Mouse (Mus musculus): ENCODE results near the gene Retreg3.

Retreg3 gene

DNA sequence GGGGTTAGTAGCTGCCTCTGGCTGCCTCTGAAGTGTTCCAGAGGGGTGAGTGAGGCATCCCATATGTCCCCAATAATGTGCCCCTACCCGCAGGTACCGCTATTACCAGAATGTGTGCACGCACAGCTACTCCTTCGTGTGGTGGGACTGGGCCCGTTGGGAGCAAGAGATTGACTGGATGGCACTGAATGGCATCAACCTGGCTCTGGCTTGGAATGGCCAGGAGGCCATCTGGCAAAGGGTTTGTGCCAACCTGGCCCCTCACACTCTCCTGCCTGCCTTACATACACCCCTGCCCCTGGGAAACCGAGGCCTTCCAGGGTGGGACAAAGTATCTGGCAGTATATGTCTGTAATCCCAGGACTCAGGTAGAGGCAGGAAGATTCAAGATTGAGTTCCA, 48.7 kb downstream of the Retreg3 start:
- DNase-seq, result no peak

DNA sequence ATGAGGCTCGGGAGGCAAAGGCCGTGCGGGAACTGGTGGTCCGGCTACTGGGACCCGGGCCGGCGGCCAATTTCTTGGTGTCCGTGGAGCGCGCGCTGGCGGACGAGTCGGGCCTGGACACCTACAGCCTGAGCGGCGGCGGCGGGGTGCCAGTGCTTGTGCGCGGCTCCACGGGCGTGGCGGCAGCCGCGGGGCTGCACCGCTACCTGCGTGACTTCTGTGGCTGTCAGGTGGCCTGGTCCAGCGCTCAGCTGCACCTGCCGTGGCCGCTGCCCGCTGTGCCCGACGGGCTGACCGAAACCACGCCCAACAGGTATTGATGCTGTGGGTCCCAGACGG, 49.5 kb downstream of the Retreg3 start:
- no peak for DNase-seq

DNA sequence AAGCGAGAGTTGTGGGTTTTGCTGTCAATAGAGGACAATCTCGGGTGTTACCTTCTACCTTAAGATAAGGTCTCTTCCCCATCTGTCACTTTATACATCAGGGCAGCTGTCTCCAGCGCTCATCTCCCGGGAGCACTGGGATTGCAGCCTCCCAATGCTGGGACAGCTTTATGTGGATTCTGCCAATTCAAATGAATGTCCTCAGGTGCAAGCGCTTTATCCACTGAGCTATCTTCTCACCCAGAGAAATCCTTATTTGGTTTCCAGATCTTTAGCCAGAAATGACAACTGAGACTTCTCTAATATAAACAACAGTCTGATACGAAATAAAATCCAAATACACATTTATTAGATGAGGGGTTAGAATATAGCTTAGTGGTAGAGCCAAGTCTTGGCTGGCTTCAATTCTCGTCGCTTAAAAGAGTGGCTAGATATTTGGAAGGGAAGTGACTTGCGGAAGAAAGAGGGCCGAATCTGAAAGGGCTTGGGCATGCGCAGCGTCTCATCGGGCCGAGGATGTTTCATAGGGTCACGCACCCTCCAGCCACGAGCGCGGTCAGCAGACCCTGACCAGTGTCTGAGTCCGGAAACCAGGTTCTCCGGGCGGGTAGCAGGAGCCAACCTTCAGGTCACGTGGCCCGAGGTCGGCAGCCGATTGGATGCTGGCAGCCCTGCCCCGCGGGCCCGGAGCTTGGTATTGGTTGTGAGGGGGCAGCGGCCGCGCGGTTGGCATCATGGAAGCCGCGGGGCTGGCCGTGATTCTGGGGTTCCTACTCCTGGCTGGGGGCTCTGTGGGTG, 50.1 kb downstream of the Retreg3 start, which contains the start of gene Naglu:
Naglu (plus strand) TSS at position 622 of the 798 bp plus-strand sequence.
- peak; percentile 97 for DNase-seq

DNA sequence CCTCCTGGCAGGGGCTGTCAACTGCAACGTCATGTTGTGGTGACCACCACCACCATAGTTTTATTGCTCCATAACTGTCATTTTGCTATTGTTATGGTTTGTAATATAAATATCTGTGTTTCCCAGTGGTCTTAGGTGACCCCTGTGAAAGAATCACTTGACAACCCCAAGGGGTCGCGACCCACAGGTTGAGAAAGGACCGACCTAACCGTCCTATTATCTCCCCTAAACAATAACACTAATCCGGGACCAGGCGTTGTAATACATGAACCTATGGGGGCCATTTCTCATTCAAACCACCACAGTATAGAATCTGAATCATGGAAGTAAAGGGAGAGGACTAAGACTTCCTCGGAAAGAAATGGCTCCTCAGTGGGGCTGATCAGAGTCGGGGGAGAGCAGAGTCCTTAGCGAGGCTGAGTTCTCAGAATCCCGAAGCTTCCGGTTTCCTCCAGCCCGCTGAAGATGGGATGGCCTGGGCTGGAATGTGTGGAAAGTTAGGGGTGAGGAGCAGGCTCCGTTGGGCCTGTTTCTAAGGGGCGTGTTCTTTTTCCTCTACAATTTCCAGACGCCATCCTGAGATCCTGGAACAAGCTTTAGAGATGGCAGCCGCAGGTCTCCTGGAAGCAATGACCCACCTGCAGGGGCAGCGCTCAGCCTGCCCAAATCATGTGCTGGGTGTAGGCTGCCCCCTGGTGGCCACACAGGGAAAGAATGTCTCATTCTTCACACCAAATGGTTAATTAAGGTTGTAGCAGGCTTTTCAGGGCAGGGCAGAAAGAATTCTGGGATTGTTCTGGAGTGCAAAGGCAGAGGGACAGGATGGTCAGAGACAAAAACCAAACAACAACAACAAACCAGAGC, 52.9 kb downstream of the Retreg3 start:
- peak; percentile 89 for DNase-seq

DNA sequence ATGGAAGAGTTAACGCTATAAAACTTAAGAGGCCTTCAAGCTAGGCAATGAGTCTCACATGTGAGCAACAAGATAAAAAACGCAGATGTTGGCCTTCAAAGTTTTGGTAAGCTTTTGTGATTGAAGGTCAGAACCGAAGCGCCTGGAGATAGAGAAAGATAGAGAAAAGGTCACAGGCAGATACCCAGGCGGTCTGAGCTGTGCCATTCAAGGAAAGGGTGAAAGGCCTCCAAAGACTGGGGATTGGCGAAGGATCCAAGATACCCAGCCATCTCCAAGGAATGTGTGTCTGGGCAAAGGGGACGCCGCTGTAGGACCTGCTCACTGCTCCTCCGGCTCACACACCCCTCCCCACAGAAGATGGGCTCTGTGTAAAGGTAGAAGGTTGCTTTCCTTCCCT, 54.7 kb downstream of the Retreg3 start:
- DNase-seq, result no peak

DNA sequence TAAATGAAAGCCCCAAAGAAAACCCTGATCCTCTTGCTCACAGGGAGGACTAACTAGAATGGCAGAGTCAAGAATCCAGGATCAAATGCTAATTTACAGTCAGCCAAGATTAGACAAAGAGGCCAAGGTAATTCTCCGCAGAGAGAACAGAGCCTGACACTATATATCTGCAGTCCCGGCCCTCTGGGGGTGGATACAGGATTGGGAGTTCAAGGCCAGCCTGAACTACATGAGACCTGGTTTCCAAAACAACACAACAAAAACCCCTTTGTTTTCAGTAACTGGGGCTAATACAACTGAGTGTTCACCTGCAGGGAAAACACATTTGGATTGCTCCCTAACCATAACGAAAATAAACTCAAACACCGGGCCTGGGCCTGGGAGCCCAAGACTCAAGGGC, 55.2 kb downstream of the Retreg3 start:
- no peak for DNase-seq

DNA sequence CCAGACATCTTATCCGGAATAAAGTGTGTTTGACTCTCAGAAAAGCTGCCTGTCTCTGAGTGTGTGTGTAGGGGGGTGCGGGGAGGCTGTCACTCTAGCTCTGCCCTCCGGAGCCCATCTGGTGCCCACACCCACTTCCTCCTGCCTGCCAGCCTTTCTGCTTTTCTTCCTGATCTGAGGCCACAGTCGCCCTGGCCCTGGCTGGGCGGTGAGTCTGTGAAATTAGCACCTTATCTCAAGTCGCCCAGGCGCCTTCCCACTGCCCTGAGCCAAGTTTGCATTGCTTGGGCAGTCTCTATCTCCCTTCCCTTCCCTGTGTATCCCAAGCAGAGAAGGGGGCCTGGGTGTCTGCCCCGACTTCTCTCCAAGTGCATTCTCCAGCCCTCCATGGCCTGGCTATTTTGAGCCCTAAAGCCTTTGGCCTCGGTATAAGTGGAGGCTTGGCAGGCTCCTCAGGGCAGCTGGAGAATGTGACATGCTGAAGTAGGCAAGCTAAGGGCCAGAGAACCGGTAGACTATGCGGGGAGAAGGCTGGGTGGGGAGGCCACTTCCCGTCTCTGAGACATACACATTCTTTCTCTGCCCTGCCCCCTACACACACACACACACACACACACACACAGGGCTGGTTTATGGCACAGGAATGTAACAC, 55.9 kb downstream of the Retreg3 start:
- DNase-seq, result peak; percentile 79

DNA sequence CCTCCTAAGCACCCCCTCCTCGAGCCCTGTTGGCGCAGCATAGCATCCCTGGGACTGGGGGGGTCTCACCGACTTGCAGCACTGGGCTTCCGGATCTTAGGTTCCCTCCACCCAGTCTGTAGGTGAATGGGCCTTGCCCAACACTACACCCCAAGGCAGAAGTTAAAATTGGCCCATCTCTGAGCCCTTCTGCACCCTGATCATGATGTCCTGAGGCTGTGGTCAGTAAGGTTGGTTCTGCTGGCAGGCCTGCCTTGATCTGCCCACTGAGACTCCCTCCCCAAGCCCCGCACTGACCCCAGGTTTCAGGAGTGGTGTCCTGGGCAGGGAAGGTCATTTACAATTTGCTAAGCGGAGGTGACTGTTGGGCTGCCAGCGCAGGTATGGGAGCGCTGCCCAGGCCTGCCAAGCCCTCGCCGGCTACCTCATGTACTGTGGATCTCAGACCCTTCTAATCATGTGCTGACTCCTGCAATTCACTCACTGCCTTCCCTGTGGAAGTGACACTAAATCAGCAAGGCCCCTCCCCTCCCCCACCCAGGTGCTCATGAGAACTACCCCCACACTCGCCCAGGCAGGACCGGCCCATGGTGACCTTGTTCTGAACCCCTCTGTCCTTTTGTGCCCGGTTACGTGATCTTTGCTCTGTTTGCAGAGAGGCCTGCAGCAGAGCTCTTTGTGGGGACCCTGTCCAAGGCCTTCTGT, 56.6 kb downstream of the Retreg3 start:
- peak; percentile 53 for DNase-seq

DNA sequence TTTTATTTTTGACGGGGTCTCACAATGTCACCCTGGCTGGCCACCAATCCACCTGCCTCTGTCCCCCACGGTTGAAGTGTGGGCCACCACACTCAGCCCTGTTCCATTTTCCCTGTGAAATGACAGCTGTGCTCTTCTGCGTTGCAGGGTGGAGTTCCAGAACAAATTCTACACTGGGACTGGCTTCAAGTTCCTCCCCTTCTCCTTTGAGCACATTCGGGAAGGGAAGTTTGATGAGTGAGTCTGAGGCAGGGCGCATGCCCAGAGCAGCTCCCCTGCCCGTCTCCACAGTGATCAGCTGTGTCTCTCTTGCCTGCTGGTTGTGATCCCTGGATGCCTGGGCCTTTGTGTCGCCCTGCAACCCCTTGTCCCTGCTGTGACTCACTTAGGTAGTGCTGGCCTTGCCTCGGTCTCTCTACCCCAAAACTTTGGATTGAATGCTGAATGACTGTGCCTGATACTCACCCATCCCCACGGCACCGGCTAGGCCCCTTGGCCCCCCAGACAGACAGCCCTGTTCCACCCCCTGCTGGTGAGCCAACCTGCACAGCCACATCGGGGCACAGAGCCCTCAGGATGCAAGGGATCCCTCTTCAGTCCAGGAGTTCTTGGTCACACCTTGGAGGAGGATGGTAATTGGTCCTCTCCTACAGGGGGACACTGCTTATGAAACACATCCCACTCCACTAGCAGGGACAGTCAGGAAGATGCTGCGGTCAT, 57.4 kb downstream of the Retreg3 start:
- DNase-seq, result peak; percentile 41

DNA sequence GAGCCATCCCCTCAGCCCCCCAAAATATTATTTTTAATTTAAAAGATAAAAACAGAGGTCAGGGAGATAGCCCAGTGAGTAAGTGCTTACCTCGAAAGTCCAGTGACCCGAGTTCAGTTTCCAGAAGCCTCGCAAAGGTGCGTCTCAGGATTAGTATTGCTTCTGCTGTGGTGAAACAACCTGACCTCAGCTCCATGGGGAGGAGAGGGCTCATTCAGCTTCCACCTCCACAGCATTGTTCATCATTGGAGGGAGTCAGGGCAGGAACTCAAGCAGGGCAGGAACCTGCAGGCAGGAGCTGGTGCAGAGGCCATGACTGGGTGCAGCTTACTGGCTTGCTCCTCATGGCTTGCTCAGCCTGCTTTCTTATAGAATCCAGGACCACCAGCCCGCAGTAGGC, 58.6 kb downstream of the Retreg3 start:
- peak; percentile 20 for DNase-seq

DNA sequence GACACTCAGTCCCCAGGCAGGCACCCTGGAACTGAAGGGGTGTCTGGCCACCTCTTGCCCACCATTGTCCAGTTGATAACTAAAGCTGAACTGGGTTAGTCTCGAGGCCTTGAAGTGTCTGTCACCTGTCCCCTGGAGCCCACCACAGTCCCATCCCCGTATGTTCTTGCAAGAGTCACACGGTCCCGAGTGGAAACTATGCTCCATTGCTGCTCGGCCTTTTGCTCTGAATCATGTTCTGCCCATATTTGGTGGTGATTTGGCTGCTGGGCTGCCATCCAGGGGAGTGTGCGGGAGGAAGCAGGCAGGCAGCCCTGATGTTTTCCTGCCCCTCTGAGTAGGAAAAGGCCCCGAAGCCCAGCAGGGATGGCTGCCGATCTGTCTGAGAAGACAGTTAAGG, 59.6 kb downstream of the Retreg3 start:
- DNase-seq, result peak; percentile 54

DNA sequence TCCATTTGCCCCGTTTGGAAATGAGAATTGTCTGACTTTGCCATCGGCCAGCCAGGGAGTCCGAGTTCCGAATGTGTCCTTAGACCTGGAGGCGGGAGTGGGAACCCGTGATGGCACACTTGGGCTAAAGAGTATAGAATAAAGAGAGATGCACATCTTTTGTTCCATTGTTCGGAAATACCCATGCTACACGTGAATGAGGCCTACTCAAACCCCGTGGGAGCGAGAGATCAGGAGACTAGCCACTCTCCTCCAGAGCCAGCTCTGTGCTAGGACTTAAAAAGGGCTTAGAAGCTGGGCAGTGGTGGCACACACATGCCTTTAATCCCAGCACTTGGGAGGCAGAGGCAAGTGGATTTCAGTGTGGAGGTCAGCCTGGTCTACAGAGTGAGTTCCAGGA, 60.2 kb downstream of the Retreg3 start:
- DNase-seq, result peak; percentile 18

DNA sequence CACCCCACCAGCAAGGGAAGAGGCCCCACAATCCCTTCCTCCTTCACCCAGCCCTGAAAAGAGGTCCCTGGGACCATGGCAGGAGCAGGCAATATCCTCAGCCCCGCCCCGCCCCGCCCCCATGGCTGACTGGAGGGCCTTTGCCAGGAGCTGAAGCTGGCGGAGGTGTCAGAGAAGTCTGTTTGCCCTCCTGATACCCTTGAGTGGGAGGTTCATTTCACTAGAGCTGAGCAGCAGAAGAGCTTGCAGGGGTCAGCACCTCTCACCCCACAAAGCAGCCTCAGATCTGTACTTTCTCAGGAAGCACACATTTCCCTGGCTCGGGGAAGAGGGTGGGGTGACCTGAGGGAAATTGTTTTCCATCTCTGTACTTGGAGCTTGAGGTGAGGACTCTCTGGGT, 61.0 kb downstream of the Retreg3 start:
- DNase-seq, result peak; percentile 13

DNA sequence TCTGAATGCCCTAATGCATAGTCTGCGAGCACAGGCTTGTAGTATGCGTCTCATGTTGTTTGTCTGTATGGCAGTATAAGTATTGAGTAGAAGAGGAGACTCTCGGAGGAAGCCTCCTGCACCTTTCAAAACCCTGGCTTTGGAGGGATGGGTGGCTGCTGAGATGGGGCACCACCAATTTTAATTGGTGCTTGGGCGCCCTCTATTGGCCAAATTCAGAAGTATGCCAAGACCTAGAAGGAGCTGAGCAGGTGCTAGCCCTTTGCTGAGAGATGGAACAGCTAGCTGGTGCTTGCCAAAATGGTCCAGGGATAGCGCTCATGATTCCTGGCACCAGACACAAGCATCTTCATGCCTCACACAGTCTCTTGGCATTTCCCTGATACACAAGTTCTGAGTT, 61.8 kb downstream of the Retreg3 start:
- DNase-seq, result peak; percentile 89

DNA sequence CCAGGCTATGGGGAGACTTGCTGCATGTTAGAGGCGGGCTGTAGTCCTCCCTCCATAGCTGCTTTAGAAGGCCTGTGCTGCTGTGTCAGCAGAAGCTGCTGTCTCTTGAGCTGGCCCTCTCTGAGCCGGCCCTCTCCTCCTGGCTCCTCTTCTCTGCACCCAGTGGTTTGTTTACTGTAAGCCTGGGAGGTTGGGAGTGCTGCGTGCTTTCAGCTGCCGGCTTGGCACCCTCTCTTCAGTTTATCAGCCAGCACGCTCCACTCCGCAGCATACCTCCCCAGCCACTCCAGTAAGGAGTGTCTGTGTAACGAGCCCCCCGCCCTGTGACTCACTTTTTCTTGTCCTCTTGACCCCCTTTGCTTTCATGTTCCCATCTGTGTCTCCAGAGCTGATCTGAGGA, 62.8 kb downstream of the Retreg3 start:
- no peak for DNase-seq

DNA sequence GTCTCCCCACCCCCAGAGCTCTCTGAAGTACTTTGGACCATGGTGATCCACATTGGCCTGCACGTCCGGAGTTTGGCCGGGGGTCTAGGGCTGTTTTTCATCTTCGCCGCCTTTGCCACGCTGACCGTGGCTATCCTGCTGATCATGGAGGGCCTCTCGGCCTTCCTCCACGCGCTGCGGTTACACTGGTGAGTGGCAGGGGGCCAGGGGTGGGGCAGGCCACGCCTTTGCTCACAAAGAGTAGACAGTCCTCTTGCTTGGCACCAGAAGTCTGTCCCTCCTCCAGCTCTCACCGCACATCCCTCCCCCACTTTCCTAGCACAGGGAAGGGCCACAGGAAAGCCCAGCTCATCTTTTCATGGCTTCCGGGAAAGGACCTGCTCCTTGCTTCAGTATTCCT, 64.3 kb downstream of the Retreg3 start:
- DNase-seq, result peak; percentile 29

DNA sequence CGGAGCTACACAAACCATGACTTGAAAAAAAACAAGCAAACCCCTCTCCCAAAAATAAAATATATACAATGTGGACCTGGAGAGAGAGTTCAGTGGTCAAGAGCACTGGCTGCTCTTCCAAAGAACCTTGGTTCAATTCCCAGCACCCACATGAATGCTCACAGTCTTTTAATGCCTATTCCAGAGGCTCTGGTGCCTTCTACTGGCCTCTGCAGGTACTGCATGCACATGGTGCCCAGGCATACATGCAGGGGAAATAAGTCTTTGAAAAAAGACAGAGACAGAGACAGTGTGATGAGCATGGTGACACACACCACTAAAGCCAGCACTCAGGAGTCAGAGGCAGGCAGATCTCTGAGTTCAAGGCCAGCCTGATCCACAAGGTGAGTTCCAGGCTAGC, 65.7 kb downstream of the Retreg3 start:
- peak; percentile 12 for DNase-seq

DNA sequence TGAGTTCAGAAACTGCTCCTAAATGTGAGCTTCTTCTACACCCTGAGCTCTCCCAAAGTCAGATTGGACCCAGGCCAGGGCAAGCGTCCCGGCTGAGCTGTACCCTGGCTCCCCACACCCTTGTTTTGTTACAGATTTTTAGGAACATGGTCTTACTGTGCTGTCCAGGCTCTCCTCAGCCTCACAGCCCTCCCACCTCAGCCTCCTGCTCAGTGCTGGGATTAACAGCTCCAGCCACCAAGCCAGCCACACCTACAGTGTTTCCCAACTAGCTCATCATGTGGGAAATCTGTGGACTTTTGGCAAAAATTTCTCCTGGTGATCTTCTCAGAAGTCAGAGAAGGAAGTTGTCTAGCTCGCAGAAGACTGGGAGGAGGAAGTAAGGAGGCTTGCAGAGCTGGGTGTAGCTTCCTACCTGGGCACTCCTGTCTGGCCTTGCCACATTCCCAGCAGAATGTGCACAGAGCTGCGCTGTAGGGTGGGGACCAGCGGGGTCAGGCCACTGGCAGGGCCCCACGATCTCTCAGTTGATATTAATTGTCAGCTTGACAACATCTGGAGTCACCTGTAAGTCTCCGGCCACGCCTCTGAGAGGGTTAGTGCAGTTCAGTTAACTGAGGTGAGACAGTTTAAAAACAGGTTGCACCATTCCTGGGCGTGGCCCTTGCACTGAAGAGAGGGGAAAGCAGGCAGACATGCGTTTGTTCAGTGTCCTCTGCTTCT, 66.8 kb downstream of the Retreg3 start:
- no peak for DNase-seq

DNA sequence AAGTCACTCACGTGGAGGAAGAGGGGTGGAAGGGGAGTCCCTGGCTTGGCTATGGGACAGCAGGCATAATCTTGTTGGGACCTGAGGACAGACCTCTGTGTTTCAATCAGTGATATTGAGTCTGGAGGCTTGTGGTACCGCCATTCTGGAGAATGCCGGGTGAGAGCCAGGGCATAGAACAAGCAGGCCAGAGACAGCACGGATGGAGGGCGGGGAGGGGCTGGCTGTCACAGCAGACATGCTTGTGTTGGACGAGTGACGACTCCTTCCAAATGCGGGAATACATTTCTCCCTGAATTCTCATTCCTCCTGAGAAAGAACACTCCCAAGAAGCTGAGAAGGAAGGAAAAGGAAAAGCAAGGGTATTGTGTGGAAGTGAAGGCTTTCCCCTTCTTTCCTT, 68.1 kb downstream of the Retreg3 start:
- DNase-seq, result no peak

DNA sequence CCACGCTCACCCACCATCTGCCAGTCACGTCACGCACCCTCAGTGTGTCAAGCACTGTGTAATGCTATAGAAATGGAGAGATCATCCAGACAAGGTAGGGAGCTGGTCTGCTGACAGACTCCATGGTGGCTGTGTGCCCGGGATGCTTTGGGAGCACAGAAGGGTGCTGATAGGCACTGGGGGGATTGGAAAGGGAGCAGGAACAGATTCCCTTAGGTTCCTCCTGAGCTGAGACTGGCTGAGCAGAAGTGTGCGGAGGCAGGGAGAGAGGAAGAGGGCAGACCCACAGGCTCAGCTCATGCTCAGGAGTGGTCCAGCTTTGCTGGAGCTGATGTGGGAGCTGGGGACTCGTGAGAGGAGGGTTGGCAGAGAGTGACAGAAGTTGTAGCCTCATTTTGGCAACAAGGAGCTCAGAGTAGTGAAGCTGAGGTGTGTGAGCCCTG, 68.6 kb downstream of the Retreg3 start:
- peak; percentile 67 for DNase-seq

DNA sequence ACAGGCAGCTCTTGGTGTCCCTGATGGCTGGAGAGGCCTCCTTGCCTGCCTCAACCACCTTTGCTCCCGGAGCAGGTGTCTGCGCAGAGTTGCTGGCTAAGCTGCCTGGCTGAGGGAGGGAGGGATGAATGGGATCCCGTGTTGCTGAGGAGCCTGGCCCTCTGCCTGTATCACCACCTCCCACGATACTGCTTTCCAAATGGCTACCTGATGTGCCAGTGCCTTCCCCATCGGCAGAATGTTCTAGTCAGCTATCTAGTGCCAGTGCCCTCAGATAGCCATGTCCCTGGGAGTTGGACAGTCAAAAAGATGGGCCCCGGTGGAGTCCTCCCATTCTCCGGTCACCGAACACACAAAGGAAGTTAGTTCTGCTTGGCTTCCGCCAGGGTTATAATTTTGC, 69.3 kb downstream of the Retreg3 start:
- peak; percentile 85 for DNase-seq

DNA sequence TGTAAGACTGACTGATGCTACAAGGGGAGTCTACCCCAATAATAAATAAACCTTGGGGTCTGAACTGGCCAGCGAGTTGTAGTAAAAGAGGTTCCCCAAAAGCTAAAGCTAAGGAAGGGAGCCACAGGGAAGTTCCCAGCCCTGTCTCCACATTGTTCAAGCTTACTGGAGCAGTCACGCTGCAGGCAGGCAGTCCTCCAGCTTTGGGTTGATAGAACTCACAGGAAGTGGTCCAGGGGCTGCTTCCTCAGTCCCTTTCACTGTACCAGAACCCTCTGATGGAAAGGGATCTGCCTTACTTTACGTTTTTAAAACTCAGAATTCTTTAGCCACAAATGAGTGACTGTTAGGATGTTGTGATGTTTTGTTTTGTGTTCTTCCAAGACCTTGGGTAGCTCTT, 72.2 kb downstream of the Retreg3 start:
- DNase-seq, result no peak

Data from cerebellum, adult 9-11 months (tissue).